Mouse (Mus musculus): ENCODE measurements around the gene Smcp.

- TF ChIP-seq CTCF (IDR thresholded peaks at IDR 0.05; ENCODE audit: borderline replicate concordance, control insufficient read depth, extremely low read depth, insufficient read depth, low read length, poor library complexity) (no peak), POLR2A (IDR thresholded peaks at IDR 0.05; ENCODE audit: control insufficient read depth, extremely low read depth, insufficient read depth, low read length, poor library complexity) (no peak)
Measured at GRCm38 (mm10) chr3:92568752-92569151, 20.0 kb downstream of the Smcp start.

All from thymus, adult 2 months (tissue).